8 mouse cellular contexts compared by ENCODE assay signal in genomic region chr4:43000141-43000986, GRCm38 (mm10). TPM values are rescaled to one million over a fixed set of nuclear protein-coding genes. Genes with fewer than 3 reads are reported as not detected.
DNase-seq lines count a peak whose midpoint lies in the region; ATAC-seq lines count a peak whose summit lies in the region.
"Not testable (repeated sequence)": the region's sequence is repeated elsewhere in the genome, so short reads cannot be mapped to it uniquely, and the experiment has no call there.

Gene Vcp, minus strand, starts transcription at chr4:43000507.

- peak within 1 kb of the TSS; percentile 96 for H3K4me3 ChIP-seq in forebrain, embryonic 14.5 days (ENCODE audit: low read depth, low read length)
- H3K4me3 ChIP-seq in neural tube, embryonic 15.5 days (replicated peaks) = peak within 1 kb of the TSS; percentile 97

- not testable (repeated sequence) for H3K9me3 ChIP-seq in forebrain, embryonic 14.5 days (replicated peaks; ENCODE audit: control insufficient read depth, low read length); neural tube, embryonic 15.5 days (replicated peaks)

- ATAC-seq in forebrain, embryonic 14.5 days = peak; percentile 99
- ATAC-seq in neural tube, embryonic 15.5 days (ENCODE audit: low FRiP score) = peak; percentile 99

- DNase-seq in ES-CJ7 (ENCODE audit: low read depth, low spot score) = peak; percentile 99
- peak; percentile 99 for DNase-seq in cerebellum, adult 11 months
- peak; percentile 100 for DNase-seq in forebrain, embryonic 14.5 days (ENCODE audit: low spot score)
- DNase-seq in heart, postnatal 14 days = peak; percentile 98
- DNase-seq in layer of hippocampus, adult 11-12 months (ENCODE audit: low spot score) = peak; percentile 99
- DNase-seq in lung, adult 18-20 months = peak; percentile 99
- peak; percentile 100 for DNase-seq in testis, postnatal 14 days (ENCODE audit: low spot score)

- H3K4me2 ChIP-seq in forebrain, embryonic 14.5 days (ENCODE audit: low read length) = peak within 1 kb of the TSS; percentile 94
- H3K4me2 ChIP-seq in neural tube, embryonic 15.5 days = peak within 1 kb of the TSS; percentile 79

- H3K27me3 ChIP-seq in forebrain, embryonic 14.5 days (replicated peaks; ENCODE audit: control insufficient read depth, insufficient read depth, low read length); neural tube, embryonic 15.5 days (replicated peaks): not testable (repeated sequence)

- peak within 1 kb of the TSS; percentile 99 for H3K27ac ChIP-seq in forebrain, embryonic 14.5 days (ENCODE audit: low read depth, low read length)
- H3K27ac ChIP-seq in neural tube, embryonic 15.5 days (replicated peaks) = peak within 1 kb of the TSS; percentile 98

- WGBS in forebrain, embryonic 14.5 days = under 1% methylated on average over 49 of the region's 56 CpGs
- under 1% methylated on average over 48 of the region's 56 CpGs for WGBS in neural tube, embryonic 15.5 days

- peak within 1 kb of the TSS; percentile 95 for H3K9ac ChIP-seq in forebrain, embryonic 14.5 days (ENCODE audit: low read length)
- peak within 1 kb of the TSS; percentile 97 for H3K9ac ChIP-seq in neural tube, embryonic 15.5 days (replicated peaks)

- peaks cover 21% of the 10 kb centered on the region for H3K36me3 ChIP-seq in forebrain, embryonic 14.5 days (ENCODE audit: control insufficient read depth, insufficient read depth, low read length)
- H3K36me3 ChIP-seq in neural tube, embryonic 15.5 days = not testable (repeated sequence)

- intact Hi-C loops in heart, postnatal 14 days (cut with DNase I) = not testable (repeated sequence)

- H3K4me1 ChIP-seq in forebrain, embryonic 14.5 days (ENCODE audit: control insufficient read depth, insufficient read depth, low read length) = peaks cover 16% of the 10 kb centered on the region
- peaks cover 28% of the 10 kb centered on the region for H3K4me1 ChIP-seq in neural tube, embryonic 15.5 days

RNA-seq across cellular contexts. Expression of gene Vcp, which starts in this region (rescaled TPM):
- 446 and 480 TPM in 2 replicates for polyA plus RNA-seq in forebrain, embryonic 14.5 days (2014; fragmentation: Nextera tagmentation; extraction: Ambion mirVana)
- total RNA-seq in heart, postnatal 14 days (2021) = 100 to 1,000 TPM; 285 to 286 TPM
- 477 and 496 TPM in 2 replicates for polyA plus RNA-seq in neural tube, embryonic 15.5 days (2015; fragmentation: Nextera tagmentation; extraction: Ambion mirVana)

Comparison
In these comparisons a context has a peak if more than half of its experiments do, and no peak if none do; other contexts are left out.
1. Peak in every context shown above with its lines: DNase-seq, ATAC-seq, H3K4me3 ChIP-seq and H3K27ac ChIP-seq.